Mouse (Mus musculus) ovary, postnatal 14 days (tissue): Measurements from ENCODE around the gene Epb41l5.

Source experiments
- DNase-seq: peaks from one replicate; pipeline ENCODE4 v3.0.0; 2022; ENCODE audit warnings: low spot score

Gene Epb41l5

GRCm38 (mm10) chr1:119501881-119502280 lies 146.9 kb downstream of the Epb41l5 start:
- no peak for DNase-seq

- no peak for DNase-seq
These were observed 149.3 kb downstream of the Epb41l5 start for GRCm38 (mm10) chr1:119499456-119499855.

- DNase-seq, result no peak
These were observed 150.1 kb downstream of the Epb41l5 start for GRCm38 (mm10) chr1:119498536-119499231.

GRCm38 (mm10) chr1:119497346-119498004 lies 151.3 kb downstream of the Epb41l5 start:
- no peak for DNase-seq

- no peak for DNase-seq
These were observed 153.4 kb downstream of the Epb41l5 start for GRCm38 (mm10) chr1:119495396-119495775.
